Mouse (Mus musculus) embryonic facial prominence, embryonic 10.5 days (tissue): ENCODE measurements around the gene Veph1. TPM values are rescaled to one million over a fixed set of nuclear protein-coding genes. Genes with fewer than 3 reads are reported as not detected.

Experiments used
- DNase-seq: peaks from one replicate; pipeline ENCODE4 v3.0.0-alpha.2; 2017; ENCODE audit warnings: low spot score
- H3K27ac ChIP-seq: fragments of 300-500 bp; sonication (generic); replicated peaks from 2 replicates; pipeline ENCODE4 v1.5.1; 2016; ENCODE audit warnings: mild to moderate bottlenecking
- H3K27me3 ChIP-seq: fragments of 300-500 bp; sonication (generic); replicated peaks from 2 replicates; pipeline ENCODE4 v1.6.1; 2016; ENCODE audit warnings: low read depth, mild to moderate bottlenecking; ENCODE audit not compliant: poor library complexity, severe bottlenecking
- H3K36me3 ChIP-seq: fragments of 300-500 bp; sonication (generic); replicated peaks from 2 replicates; pipeline ENCODE4 v1.6.1; 2016; ENCODE audit warnings: mild to moderate bottlenecking, moderate library complexity
- H3K4me1 ChIP-seq: fragments of 300-500 bp; sonication (generic); 2 replicates; pipeline ENCODE4 v1.6.1; 2016
- H3K4me3 ChIP-seq: fragments of 300-500 bp; sonication (generic); 2 replicates; pipeline ENCODE4 v1.5.1; 2016; ENCODE audit warnings: mild to moderate bottlenecking, moderate library complexity
- H3K9me3 ChIP-seq: fragments of 300-500 bp; sonication (generic); 2 replicates; pipeline ENCODE4 v1.6.1; 2016; ENCODE audit warnings: mild to moderate bottlenecking
- WGBS: fragments of 180-500 bp; shearing (Covaris S2); methylation state at CpG from one replicate; pipeline ENCODE4 v1.1.7; 2016; 5-methylcytosine and 5-hydroxymethylcytosine counted together
- polyA plus RNA-seq: library from polyadenylated mRNA; unstranded; fragments of >200 nt; fragmentation: Nextera tagmentation; extraction: Ambion mirVana; gene quantifications from 2 replicates; pipeline ENCODE4 v1.2.1, GENCODE M21; 2016

The Veph1 gene
- polyA plus RNA-seq, 1 experiment from 2014 or later = 3.0 TPM

DNA sequence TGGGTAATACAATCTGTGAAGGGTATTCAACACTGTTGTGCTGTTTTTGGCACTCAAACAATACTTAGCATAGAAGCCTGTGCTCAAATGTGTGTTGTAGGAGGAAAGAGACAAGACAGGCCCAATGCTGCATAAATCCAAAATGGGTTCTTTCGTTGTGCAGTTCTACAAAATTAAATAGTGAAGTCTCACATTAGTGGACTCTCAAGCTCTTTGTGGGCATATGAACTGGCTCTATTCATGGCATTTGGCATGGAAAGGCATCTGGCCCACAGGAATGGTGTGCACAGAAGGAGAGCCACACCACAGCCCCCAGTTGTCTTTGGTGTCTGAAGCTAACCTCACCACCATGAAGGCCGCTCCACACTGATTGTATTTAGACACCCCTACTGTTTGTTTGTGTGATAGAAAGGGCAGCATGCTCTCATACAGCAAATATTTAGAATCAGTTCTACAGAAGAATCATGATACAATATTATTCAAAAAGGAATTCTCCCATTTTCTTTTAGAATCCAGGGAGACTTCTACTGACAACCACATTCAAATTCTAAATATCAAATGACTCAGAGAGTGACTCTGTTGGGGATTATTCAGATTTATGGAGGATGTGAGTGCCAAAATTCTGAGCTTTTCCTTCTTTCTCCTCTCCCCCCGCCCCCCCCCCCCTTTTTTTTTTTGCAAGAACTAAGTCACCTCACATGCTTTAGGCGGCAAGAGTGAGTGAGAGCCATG, 215.8 kb downstream of the Veph1 start:
- H3K36me3 ChIP-seq = no peaks in the 10 kb centered on the region
- no peak overlapping the region for H3K4me3 ChIP-seq
- 82% methylated on average over 3 of the region's 4 CpGs for WGBS

DNA sequence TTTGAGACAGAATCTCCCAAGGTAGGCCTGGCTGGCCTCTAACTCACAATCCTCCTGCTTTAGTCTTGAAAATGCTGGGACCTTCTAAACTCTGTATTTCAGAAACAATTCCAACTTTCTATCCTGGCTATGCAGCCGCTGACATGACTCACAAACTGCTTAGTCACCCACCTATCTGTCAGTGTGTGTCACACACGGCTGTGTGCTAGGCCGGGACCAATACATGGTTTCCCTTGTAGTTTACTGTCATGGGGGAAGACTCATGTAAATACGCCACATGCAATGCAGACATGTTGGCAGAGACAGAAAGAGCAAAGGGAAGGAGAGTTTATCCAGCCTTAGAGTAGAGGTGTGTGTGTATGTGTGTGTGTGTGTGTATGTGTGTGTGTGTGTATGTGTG, 216.8 kb downstream of the Veph1 start:
- Histone ChIP-seq H3K27ac (no peak overlapping the region), H3K36me3 (no peaks in the 10 kb centered on the region), H3K4me3 (no peak overlapping the region), H3K4me1 (peaks cover 13% of the 10 kb centered on the region), H3K27me3 (no peaks in the 10 kb centered on the region), H3K9me3 (no peaks in the 10 kb centered on the region)
- WGBS = 91% methylated on average over 4 of the region's 4 CpGs
- DNase-seq = no peak

More for the DNA sequence above, 215.8 kb downstream of the Veph1 start:
- H3K27me3 ChIP-seq = no peaks in the 10 kb centered on the region
- no peak overlapping the region for H3K27ac ChIP-seq
- peaks cover 13% of the 10 kb centered on the region for H3K4me1 ChIP-seq
- no peak for DNase-seq
- H3K9me3 ChIP-seq = no peaks in the 10 kb centered on the region

DNA sequence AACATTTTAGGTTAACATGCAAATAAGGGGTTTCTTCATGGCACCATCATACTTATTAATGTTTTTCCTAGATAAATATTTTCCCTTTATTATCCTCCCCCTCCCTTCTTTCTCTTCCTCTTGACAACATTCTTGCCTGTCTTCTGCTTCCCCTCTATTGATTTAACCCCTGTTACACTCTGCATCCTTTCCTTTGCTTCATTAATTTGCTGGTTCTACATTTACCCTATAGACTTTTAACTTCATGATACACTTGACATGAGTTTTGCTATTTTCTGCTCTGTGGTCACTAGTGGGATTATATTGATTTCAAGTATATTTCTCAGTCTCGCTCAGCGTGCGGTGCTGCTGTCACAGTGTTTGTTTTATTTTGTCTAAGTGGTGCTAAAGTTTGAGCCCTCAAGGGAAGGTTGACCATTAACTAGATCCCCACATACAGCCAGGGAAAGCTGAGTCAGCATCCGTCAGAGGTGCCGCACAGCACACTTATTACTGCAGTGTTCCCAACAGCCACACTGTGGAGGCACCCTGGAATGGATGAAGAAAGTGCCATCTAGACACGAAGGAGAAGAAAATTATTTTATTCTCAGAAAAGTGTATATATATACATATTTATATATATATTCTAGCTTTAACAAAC, 217.6 kb downstream of the Veph1 start:
- H3K4me1 ChIP-seq = peaks cover 13% of the 10 kb centered on the region
- H3K9me3 ChIP-seq = no peaks in the 10 kb centered on the region
- DNase-seq = peak; percentile 21
- no peaks in the 10 kb centered on the region for H3K36me3 ChIP-seq
- 63% methylated on average over 6 of the region's 6 CpGs for WGBS
- H3K27me3 ChIP-seq = no peaks in the 10 kb centered on the region
- no peak overlapping the region for H3K27ac ChIP-seq
- H3K4me3 ChIP-seq = no peak overlapping the region

DNA sequence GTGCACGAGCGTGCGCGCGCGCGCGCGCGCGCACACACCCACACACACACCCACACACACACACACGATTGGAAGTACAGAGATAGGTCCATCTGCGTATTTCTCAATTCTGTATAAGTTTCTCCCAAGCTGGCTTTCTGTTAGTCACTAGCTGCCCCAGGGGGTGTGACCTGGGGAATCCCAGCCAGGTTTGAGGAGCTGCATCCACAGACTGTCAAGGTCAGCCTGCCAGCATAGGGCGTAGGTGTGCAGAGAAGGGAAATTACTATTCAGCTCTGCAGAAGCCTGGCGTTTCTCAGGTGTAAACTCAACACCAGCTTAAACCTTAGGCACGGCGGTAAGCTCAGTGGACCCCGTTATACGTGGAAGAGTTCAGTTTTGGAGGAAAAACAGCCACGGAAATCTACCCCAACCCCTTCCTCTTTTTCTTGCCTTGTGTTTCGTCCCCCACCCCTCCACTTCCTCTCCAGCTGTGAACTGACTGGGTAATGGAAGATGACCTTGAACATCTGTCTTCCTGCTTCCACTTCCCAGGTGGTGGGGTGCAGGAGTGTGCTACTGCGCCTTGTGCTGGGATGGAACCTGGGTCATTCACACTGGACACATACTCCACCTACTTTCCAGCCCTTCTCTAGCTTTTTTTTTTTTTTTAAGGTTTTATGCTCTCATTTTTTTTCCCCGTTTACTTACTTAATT, 218.5 kb downstream of the Veph1 start:
- H3K27me3 ChIP-seq = no peaks in the 10 kb centered on the region
- no peaks in the 10 kb centered on the region for H3K9me3 ChIP-seq
- H3K4me3 ChIP-seq = no peak overlapping the region
- DNase-seq = no peak
- WGBS = 84% methylated on average over 23 of the region's 23 CpGs
- no peaks in the 10 kb centered on the region for H3K36me3 ChIP-seq
- peaks cover 13% of the 10 kb centered on the region for H3K4me1 ChIP-seq
- H3K27ac ChIP-seq = no peak overlapping the region

DNA sequence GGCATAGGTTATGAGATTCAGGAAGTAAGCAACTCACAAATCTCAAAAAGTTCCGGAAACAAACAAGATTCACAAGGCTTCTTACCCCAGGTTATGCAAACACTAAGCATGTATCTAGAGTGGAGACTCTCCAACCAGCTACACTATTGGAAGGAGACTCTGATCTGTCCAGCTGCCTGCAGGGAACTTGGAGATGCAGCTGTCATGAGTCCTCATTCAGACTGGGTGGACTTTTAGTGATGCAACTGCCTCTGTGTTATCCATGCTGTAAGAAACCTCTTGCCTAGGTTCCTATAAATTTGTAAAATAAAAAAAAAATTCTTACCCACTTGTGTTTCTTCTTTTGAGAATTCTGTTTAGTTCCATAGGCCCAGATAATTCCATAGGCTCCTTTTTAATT, 226.4 kb downstream of the Veph1 start:
- Histone ChIP-seq H3K27me3 (no peaks in the 10 kb centered on the region), H3K4me3 (no peak overlapping the region), H3K27ac (no peak overlapping the region), H3K36me3 (no peaks in the 10 kb centered on the region), H3K9me3 (no peaks in the 10 kb centered on the region), H3K4me1 (no peaks in the 10 kb centered on the region)
- DNase-seq = no peak
- WGBS = 95% methylated on average over 1 of the region's 1 CpGs

DNA sequence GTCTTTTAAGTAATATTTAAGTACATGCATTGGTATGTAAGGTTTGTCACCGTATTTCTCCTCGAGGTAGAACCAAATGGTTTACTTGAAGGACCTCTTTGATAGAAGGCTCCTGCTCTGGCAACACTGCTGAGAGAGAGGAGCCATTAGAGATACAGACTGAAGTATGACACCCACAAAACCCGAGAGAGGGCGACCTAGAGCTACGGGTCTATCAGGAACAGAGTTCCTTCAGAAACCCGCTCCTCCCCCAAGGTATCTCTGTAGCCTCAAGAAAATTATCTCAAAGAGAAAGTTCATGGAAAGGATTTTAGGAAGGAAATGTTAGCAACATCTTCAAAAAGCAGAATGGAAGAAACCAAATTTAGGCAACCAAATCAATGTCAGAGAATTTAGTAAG, 232.8 kb downstream of the Veph1 start:
- no peaks in the 10 kb centered on the region for H3K36me3 ChIP-seq
- H3K27me3 ChIP-seq = no peaks in the 10 kb centered on the region
- peaks cover 3% of the 10 kb centered on the region; the same call in 1 of the 2 replicates for H3K4me1 ChIP-seq
- no peak overlapping the region for H3K27ac ChIP-seq
- 54% methylated on average over 6 of the region's 6 CpGs for WGBS
- H3K4me3 ChIP-seq = no peak overlapping the region
- H3K9me3 ChIP-seq = no peaks in the 10 kb centered on the region
- DNase-seq = no peak

DNA sequence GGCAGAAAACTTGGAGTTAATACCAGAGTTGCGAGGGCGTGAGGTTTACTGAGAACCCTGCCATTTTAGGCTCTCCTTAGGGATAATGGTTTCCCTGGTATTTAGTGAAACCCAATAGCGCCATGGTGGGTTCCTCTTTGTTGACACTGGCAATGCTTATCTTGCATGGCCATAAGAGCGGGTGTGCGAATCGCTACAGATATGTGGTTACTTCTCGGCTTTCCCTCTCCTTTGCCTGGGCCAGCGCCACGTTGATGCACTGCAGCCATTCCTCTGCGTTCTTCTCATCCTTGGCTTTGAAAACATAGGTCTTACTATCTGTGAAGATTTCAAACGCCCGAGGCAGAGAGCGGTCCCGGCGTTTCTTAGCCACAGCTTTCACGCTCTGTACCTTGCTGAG, 239.7 kb downstream of the Veph1 start:
- H3K27me3 ChIP-seq = no peaks in the 10 kb centered on the region
- no peak overlapping the region for H3K27ac ChIP-seq
- 94% methylated on average over 16 of the region's 16 CpGs for WGBS

DNA sequence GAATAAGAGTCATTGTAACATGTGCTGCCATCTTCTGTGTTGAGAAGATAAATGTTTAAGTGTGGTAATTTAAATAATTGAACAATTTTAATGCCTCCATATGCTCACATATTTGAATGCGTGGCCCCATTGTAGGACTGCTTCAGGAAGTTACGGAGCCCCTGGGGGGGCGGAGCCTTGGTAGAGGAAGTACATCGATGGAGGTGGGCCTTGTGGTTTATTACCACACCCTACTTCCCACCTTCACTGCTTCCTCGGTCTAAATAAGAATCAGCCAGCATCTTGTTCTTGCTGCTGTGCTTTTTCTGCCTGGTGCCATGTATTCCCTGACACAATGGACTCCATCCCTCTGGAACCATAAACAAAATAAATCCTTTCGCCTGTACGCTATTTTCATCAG, 241.0 kb downstream of the Veph1 start:
- H3K4me3 ChIP-seq = no peak overlapping the region
- H3K4me1 ChIP-seq = peaks cover 16% of the 10 kb centered on the region
- no peaks in the 10 kb centered on the region for H3K36me3 ChIP-seq
- no peaks in the 10 kb centered on the region for H3K27me3 ChIP-seq
- WGBS = 93% methylated on average over 7 of the region's 7 CpGs
- DNase-seq = no peak
- H3K27ac ChIP-seq = no peak overlapping the region
- no peaks in the 10 kb centered on the region for H3K9me3 ChIP-seq

More for the DNA sequence above, 239.7 kb downstream of the Veph1 start:
- Histone ChIP-seq H3K36me3 (no peaks in the 10 kb centered on the region), H3K4me3 (no peak overlapping the region), H3K4me1 (peaks cover 5% of the 10 kb centered on the region), H3K9me3 (no peaks in the 10 kb centered on the region)
- DNase-seq = no peak

DNA sequence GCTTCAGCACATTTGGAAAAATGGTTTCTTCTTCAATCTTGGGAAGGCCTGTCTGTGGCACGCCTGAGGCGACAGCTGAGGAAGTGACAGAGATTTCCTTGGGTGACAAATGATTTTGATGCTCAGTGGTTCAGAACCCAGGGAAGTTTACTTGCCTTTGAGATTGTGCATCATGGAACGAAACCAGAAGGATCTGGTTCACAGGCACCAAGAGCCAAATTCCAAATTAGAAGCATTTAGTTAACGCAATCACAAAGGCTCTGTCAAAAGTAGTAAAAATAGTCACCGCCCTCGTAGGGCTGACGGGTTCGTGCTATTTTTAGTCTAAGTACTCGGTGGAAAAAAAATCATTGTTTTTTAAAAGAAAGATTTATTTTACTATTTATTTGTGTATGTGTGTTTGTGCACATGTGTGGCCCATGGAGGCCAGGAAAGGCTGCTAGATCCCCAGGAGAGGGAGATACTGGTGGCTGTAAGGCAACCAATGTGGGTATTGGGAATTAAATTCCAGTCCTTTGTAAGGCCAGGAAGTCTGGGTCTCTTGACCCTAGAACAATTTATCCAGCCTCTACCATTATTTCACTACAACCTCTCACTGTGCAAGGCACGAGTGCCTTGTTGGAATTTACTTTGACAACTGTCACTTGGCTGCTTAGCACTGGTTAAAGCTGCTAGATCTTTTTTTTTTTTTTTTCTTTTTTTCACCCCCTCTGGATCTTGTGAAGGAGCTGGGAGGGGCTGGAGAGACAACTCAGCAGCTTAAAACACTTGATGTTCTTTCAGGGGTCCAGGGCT, 246.3 kb downstream of the Veph1 start:
- DNase-seq = no peak
- WGBS = 55% methylated on average over 10 of the region's 10 CpGs

DNA sequence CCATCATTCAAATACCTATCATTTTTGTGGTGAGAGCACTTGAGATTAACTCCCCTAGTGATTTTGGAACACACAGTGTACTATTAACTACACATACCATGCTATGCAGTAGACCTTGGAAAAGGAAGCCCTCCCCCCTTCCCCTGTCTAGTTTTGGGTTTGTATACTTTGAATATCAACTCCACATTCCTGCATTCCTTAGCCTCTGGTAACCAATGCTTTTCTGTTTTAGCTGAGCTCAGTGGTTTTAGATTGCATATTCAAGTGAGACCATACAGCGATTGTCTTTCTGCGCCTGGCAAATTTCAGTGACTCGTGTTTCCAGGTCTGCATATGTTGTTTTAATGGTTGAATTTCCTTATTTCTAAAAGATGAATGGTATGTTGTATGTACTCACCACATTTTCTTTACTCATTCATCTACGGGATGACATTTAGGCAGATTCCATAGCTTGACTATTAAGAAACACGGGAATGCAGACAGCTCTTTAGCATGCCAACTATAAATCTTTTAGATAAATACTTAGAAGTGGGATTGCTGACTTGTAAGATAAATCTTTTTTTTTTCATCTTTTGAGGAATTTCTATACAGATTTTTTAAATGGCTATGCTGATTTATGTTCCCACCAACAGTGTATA, 255.7 kb downstream of the Veph1 start:
- 76% methylated on average over 5 of the region's 5 CpGs for WGBS
- DNase-seq = no peak
- peak overlapping the region; percentile 59; the same call in 1 of the 2 replicates for H3K27ac ChIP-seq
- no peaks in the 10 kb centered on the region for H3K9me3 ChIP-seq
- H3K4me1 ChIP-seq = peaks cover 3% of the 10 kb centered on the region; the same call in 1 of the 2 replicates
- H3K36me3 ChIP-seq = no peaks in the 10 kb centered on the region
- no peak overlapping the region for H3K4me3 ChIP-seq
- H3K27me3 ChIP-seq = no peaks in the 10 kb centered on the region

More for the DNA sequence above, 246.3 kb downstream of the Veph1 start:
- Histone ChIP-seq H3K4me3 (no peak overlapping the region), H3K9me3 (no peaks in the 10 kb centered on the region), H3K36me3 (no peaks in the 10 kb centered on the region), H3K27me3 (no peaks in the 10 kb centered on the region), H3K27ac (peak overlapping the region; percentile 40; the same call in 1 of the 2 replicates), H3K4me1 (peaks cover 24% of the 10 kb centered on the region)

DNA sequence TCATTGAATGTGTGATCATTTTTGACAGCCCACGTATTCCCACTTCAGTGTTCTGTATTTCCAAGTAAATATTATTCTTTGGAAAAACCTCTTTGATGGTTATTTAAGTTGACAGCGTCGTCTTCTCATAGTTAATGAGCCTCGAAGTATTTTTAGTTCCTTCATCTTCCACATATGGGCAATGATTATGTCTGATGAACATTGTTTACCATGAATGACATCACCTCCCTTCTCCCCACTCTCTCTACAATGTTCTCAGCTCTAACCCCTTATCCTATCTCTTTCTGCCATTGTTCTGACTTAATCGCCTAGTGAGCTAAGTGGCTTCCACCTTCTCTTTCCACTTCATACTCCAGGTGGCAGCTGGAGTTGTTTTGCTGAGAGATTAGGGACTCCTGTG, 261.4 kb downstream of the Veph1 start:
- Histone ChIP-seq H3K27ac (no peak overlapping the region), H3K4me1 (peaks cover 1% of the 10 kb centered on the region; the same call in 1 of the 2 replicates), H3K36me3 (no peaks in the 10 kb centered on the region), H3K4me3 (no peak overlapping the region), H3K9me3 (no peaks in the 10 kb centered on the region), H3K27me3 (no peaks in the 10 kb centered on the region)
- DNase-seq = no peak
- WGBS = 88% methylated on average over 5 of the region's 5 CpGs

DNA sequence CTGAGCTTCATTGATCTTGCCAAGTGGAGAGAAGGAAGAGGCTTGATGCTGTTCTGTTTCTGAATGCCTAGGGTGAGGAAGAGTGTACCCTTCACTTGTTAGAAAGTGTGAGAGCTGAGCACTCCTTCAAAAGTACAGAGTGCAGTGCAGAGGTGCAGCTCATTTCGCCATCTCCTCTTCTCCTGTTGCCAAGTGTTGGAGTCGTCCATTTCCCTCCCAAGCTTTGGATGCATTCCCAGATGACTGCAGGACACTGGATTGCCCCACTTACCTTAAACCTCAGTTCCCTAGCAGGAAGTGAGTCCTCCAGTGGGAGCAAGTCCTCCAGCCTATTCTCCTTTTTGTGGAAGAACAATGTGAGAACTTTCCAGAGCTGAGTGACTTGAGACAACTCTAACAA, 263.3 kb downstream of the Veph1 start:
- no peaks in the 10 kb centered on the region for H3K27me3 ChIP-seq
- H3K4me1 ChIP-seq = no peaks in the 10 kb centered on the region
- H3K36me3 ChIP-seq = no peaks in the 10 kb centered on the region
- no peak for DNase-seq
- no peaks in the 10 kb centered on the region for H3K9me3 ChIP-seq
- no peak overlapping the region for H3K27ac ChIP-seq
- WGBS = 87% methylated on average over 2 of the region's 2 CpGs
- no peak overlapping the region for H3K4me3 ChIP-seq
